27 mouse cellular contexts compared by ENCODE assay signal in genomic region chr2:27086483-27087010, GRCm38 (mm10). TPM values are rescaled to one million over a fixed set of nuclear protein-coding genes. Genes with fewer than 3 reads are reported as not detected.
DNase-seq lines count a peak whose midpoint lies in the region; ATAC-seq and TF ChIP-seq lines count a peak whose summit lies in the region.
"Had no signal": no experiment of that assay in that cellular context is flagged by ENCODE, and none has a peak within 500 bp of the region (broad histone marks: within the 10 kb centered on the region; RNA-seq: fewer than 3 reads in every experiment).

No protein-coding gene starts in this region.

- 86% methylated on average over 4 of the region's 4 CpGs for WGBS in embryonic facial prominence, embryonic 12.5 days
- 87% methylated on average over 4 of the region's 4 CpGs for WGBS in embryonic facial prominence, embryonic 10.5 days
- 80% methylated on average over 4 of the region's 4 CpGs for WGBS in hindbrain, postnatal 0 days
- WGBS in hindbrain, embryonic 14.5 days: 83% methylated on average over 4 of the region's 4 CpGs

- no peak for DNase-seq in embryonic facial prominence, embryonic 10.5 days (ENCODE audit: low spot score)
- peak; percentile 28 for DNase-seq in hindbrain, postnatal 0 days (ENCODE audit: low spot score)
- no peak for DNase-seq in hindbrain, embryonic 14.5 days (ENCODE audit: low spot score)
- peak; percentile 11 for DNase-seq in 416B (ENCODE audit: low read depth)
- DNase-seq in frontal cortex, adult 2 months (ENCODE audit: extremely low spot score in 1 of 2, low spot score in 1 of 2): no peak
- no peak for DNase-seq in kidney, postnatal 4 days
- DNase-seq: adrenal gland, postnatal 25 days; cerebellum, adult 18-20 months; cerebellum, postnatal 14 days; gastrocnemius, postnatal 36 days; kidney, adult 11 months; liver; lung, adult 18-20 months; right cerebral cortex, adult 18-20 months; spleen, adult 18-20 months; thymus, adult 18-20 months; thymus, postnatal 25 days had no signal

- 0 out of 2 replicates have a peak overlapping the region, but pooled peaks have one; percentile 61 for H3K27ac ChIP-seq in embryonic facial prominence, embryonic 12.5 days
- H3K27ac ChIP-seq in embryonic facial prominence, embryonic 10.5 days (replicated peaks): no peak overlapping the region
- H3K27ac ChIP-seq in hindbrain, postnatal 0 days: no peak overlapping the region
- H3K27ac ChIP-seq in hindbrain, embryonic 14.5 days: no peak overlapping the region
- H3K27ac ChIP-seq: hindbrain, embryonic 10.5 days; midbrain, embryonic 15.5 days; stomach, postnatal 0 days had no signal

- H3K9ac ChIP-seq in embryonic facial prominence, embryonic 12.5 days: no peak overlapping the region
- no peak overlapping the region for H3K9ac ChIP-seq in hindbrain, postnatal 0 days (replicated peaks; ENCODE audit: low read length)
- no peak overlapping the region for H3K9ac ChIP-seq in hindbrain, embryonic 14.5 days
- H3K9ac ChIP-seq: midbrain, embryonic 15.5 days had no signal

- H3K27me3 ChIP-seq in embryonic facial prominence, embryonic 12.5 days: no peaks in the 10 kb centered on the region
- no peaks in the 10 kb centered on the region for H3K27me3 ChIP-seq in embryonic facial prominence, embryonic 10.5 days (replicated peaks; ENCODE audit: low read depth, poor library complexity, severe bottlenecking)
- H3K27me3 ChIP-seq in hindbrain, postnatal 0 days (ENCODE audit: insufficient read depth, low read length): no peaks in the 10 kb centered on the region
- H3K27me3 ChIP-seq in hindbrain, embryonic 14.5 days (ENCODE audit: control insufficient read depth, insufficient read depth, low read length): no peaks in the 10 kb centered on the region
- H3K27me3 ChIP-seq: midbrain, embryonic 15.5 days had no signal

- no peak overlapping the region for H3K4me2 ChIP-seq in embryonic facial prominence, embryonic 12.5 days (replicated peaks)
- no peak overlapping the region for H3K4me2 ChIP-seq in hindbrain, postnatal 0 days (ENCODE audit: low read depth, low read length)
- no peak overlapping the region for H3K4me2 ChIP-seq in hindbrain, embryonic 14.5 days (replicated peaks)
- H3K4me2 ChIP-seq: midbrain, embryonic 15.5 days had no signal

- peak; percentile 43 for TF ChIP-seq CTCF in hindbrain, postnatal 0 days (IDR thresholded peaks at IDR 0.05; ENCODE audit: low read depth)

- no peak overlapping the region for H3K4me3 ChIP-seq in embryonic facial prominence, embryonic 12.5 days
- no peak overlapping the region for H3K4me3 ChIP-seq in embryonic facial prominence, embryonic 10.5 days
- no peak overlapping the region for H3K4me3 ChIP-seq in hindbrain, postnatal 0 days (ENCODE audit: low read length)
- no peak overlapping the region for H3K4me3 ChIP-seq in hindbrain, embryonic 14.5 days (replicated peaks; ENCODE audit: low read length)
- H3K4me3 ChIP-seq: gastrocnemius, adult 2 months; hindbrain, embryonic 10.5 days; midbrain, embryonic 15.5 days had no signal

- peaks cover 25% of the 10 kb centered on the region for H3K4me1 ChIP-seq in embryonic facial prominence, embryonic 12.5 days
- H3K4me1 ChIP-seq in embryonic facial prominence, embryonic 10.5 days: peaks cover 54% of the 10 kb centered on the region
- 0 out of 2 replicates have a peak, but pooled peaks cover 6% of the 10 kb centered on the region for H3K4me1 ChIP-seq in hindbrain, postnatal 0 days (ENCODE audit: insufficient read depth, low read length)
- peaks cover 5% of the 10 kb centered on the region for H3K4me1 ChIP-seq in hindbrain, embryonic 14.5 days (replicated peaks; ENCODE audit: control insufficient read depth, insufficient read depth, low read length)
- H3K4me1 ChIP-seq: midbrain, embryonic 15.5 days had no signal

- no peak for ATAC-seq in embryonic facial prominence, embryonic 12.5 days (ENCODE audit: insufficient number of reproducible peaks, insufficient read depth, low FRiP score, low TSS enrichment)
- no peak for ATAC-seq in hindbrain, postnatal 0 days
- ATAC-seq in hindbrain, embryonic 14.5 days (ENCODE audit: low FRiP score): no peak
- ATAC-seq in common myeloid progenitor, adult 5-6 weeks (replicated peaks; ENCODE audit: low read depth, poor library complexity, severe bottlenecking): 0 out of 2 replicates have a peak, but pooled peaks have one; percentile 39
- ATAC-seq: forebrain, embryonic 14.5 days; midbrain, embryonic 15.5 days had no signal

- H3K36me3 ChIP-seq in embryonic facial prominence, embryonic 12.5 days: no peaks in the 10 kb centered on the region
- H3K36me3 ChIP-seq in embryonic facial prominence, embryonic 10.5 days (replicated peaks): no peaks in the 10 kb centered on the region
- no peaks in the 10 kb centered on the region for H3K36me3 ChIP-seq in hindbrain, postnatal 0 days (ENCODE audit: insufficient read depth, low read length)
- H3K36me3 ChIP-seq in hindbrain, embryonic 14.5 days (replicated peaks; ENCODE audit: control insufficient read depth, insufficient read depth): no peaks in the 10 kb centered on the region
- H3K36me3 ChIP-seq: hindbrain, embryonic 10.5 days; midbrain, embryonic 15.5 days had no signal

- no peaks in the 10 kb centered on the region for H3K9me3 ChIP-seq in embryonic facial prominence, embryonic 12.5 days
- H3K9me3 ChIP-seq in embryonic facial prominence, embryonic 10.5 days: no peaks in the 10 kb centered on the region
- H3K9me3 ChIP-seq in hindbrain, postnatal 0 days (ENCODE audit: low read length): no peaks in the 10 kb centered on the region
- no peaks in the 10 kb centered on the region for H3K9me3 ChIP-seq in hindbrain, embryonic 14.5 days (ENCODE audit: control insufficient read depth, low read length)
- H3K9me3 ChIP-seq: hindbrain, embryonic 10.5 days; midbrain, embryonic 15.5 days had no signal

RNA-seq across cellular contexts. Expression of gene Adamtsl2, which starts 7.4 kb away (rescaled TPM):
- polyA plus RNA-seq in embryonic facial prominence, embryonic 12.5 days (2016; fragmentation: Nextera tagmentation; extraction: Ambion mirVana): 4.4 and 6.9 TPM in 2 replicates
- polyA plus RNA-seq in embryonic facial prominence, embryonic 10.5 days (2016; fragmentation: Nextera tagmentation; extraction: Ambion mirVana): 2.1 and 3.0 TPM in 2 replicates
- total RNA-seq in hindbrain, postnatal 0 days (2014; rRNA removed): 8.7 and 9.9 TPM in 2 replicates
- polyA plus RNA-seq in hindbrain, postnatal 0 days (2015; fragmentation: Nextera tagmentation; extraction: Ambion mirVana): 4.4 and 5.3 TPM in 2 replicates
- 9.1 and 10.0 TPM in 2 replicates for polyA plus RNA-seq in hindbrain, embryonic 14.5 days (2014; fragmentation: Nextera tagmentation; extraction: Ambion mirVana)
- not detected in 2 replicates for total RNA-seq in common myeloid progenitor, adult 5-6 weeks (2017)
- polyA plus RNA-seq in frontal cortex, adult 2 months (2012; rRNA removed): 34.9 and 42.6 TPM in 2 replicates
- total RNA-seq: neutrophil, adult 5-6 weeks had no signal

RNA-seq across cellular contexts. Expression of gene Mymk, which starts 14.6 kb away (rescaled TPM):
- polyA plus RNA-seq in embryonic facial prominence, embryonic 12.5 days (2016; fragmentation: Nextera tagmentation; extraction: Ambion mirVana): 8.7 and 12.1 TPM in 2 replicates
- polyA plus RNA-seq in embryonic facial prominence, embryonic 10.5 days (2016; fragmentation: Nextera tagmentation; extraction: Ambion mirVana): 0.17 TPM in 1 of 2 replicates, not detected in the other
- total RNA-seq in hindbrain, postnatal 0 days (2014; rRNA removed): not detected in 2 replicates
- polyA plus RNA-seq in hindbrain, postnatal 0 days (2015; fragmentation: Nextera tagmentation; extraction: Ambion mirVana): 0.19 and 0.30 TPM in 2 replicates
- polyA plus RNA-seq in hindbrain, embryonic 14.5 days (2014; fragmentation: Nextera tagmentation; extraction: Ambion mirVana): 0.32 TPM in 1 of 2 replicates, not detected in the other
- total RNA-seq in common myeloid progenitor, adult 5-6 weeks (2017): not detected in 2 replicates
- polyA plus RNA-seq in frontal cortex, adult 2 months (2012; rRNA removed): 0.65 and 0.74 TPM in 2 replicates
- total RNA-seq: adrenal gland, adult 18-20 months; adrenal gland, postnatal 25 days; neutrophil, adult 5-6 weeks had no signal
- polyA plus RNA-seq: forebrain, embryonic 14.5 days had no signal

RNA-seq across cellular contexts. Expression of gene Fam163b, which starts 55.7 kb away (rescaled TPM):
- polyA plus RNA-seq in embryonic facial prominence, embryonic 12.5 days (2016; fragmentation: Nextera tagmentation; extraction: Ambion mirVana): 0.24 and 0.29 TPM in 2 replicates
- polyA plus RNA-seq in embryonic facial prominence, embryonic 10.5 days (2016; fragmentation: Nextera tagmentation; extraction: Ambion mirVana): 0.06 and 0.10 TPM in 2 replicates
- total RNA-seq in hindbrain, postnatal 0 days (2014; rRNA removed): 7.1 and 8.5 TPM in 2 replicates
- polyA plus RNA-seq in hindbrain, postnatal 0 days (2015; fragmentation: Nextera tagmentation; extraction: Ambion mirVana): 9.6 and 10.3 TPM in 2 replicates
- 7.9 and 9.4 TPM in 2 replicates for polyA plus RNA-seq in hindbrain, embryonic 14.5 days (2014; fragmentation: Nextera tagmentation; extraction: Ambion mirVana)
- total RNA-seq in common myeloid progenitor, adult 5-6 weeks (2017): not detected in 2 replicates
- 213 and 219 TPM in 2 replicates for polyA plus RNA-seq in frontal cortex, adult 2 months (2012; rRNA removed)
- total RNA-seq: gastrocnemius, adult 2 months; gastrocnemius, postnatal 36 days; neutrophil, adult 5-6 weeks had no signal
- polyA plus RNA-seq: kidney, embryonic 14.5 days had no signal

RNA-seq across cellular contexts. Expression of gene Slc2a6, which starts 58.7 kb away (rescaled TPM):
- polyA plus RNA-seq in embryonic facial prominence, embryonic 12.5 days (2016; fragmentation: Nextera tagmentation; extraction: Ambion mirVana): 1.0 and 1.9 TPM in 2 replicates
- polyA plus RNA-seq in embryonic facial prominence, embryonic 10.5 days (2016; fragmentation: Nextera tagmentation; extraction: Ambion mirVana): 1.4 and 2.3 TPM in 2 replicates
- total RNA-seq in hindbrain, postnatal 0 days (2014; rRNA removed): 29.2 and 30.9 TPM in 2 replicates
- polyA plus RNA-seq in hindbrain, postnatal 0 days (2015; fragmentation: Nextera tagmentation; extraction: Ambion mirVana): 16.7 and 19.2 TPM in 2 replicates
- 10.1 and 10.8 TPM in 2 replicates for polyA plus RNA-seq in hindbrain, embryonic 14.5 days (2014; fragmentation: Nextera tagmentation; extraction: Ambion mirVana)
- 2.5 and 5.7 TPM in 2 replicates for total RNA-seq in common myeloid progenitor, adult 5-6 weeks (2017)
- polyA plus RNA-seq in frontal cortex, adult 2 months (2012; rRNA removed): 35.2 and 39.0 TPM in 2 replicates
- total RNA-seq: gastrocnemius, adult 2 months; gastrocnemius, postnatal 36 days had no signal

Comparison
In these comparisons a context has a peak if more than half of its experiments do, and no peak if none do; other contexts are left out.
1. DNase-seq: peak in hindbrain, postnatal 0 days (single experiment) and 416B (single experiment); none in embryonic facial prominence, embryonic 10.5 days (single experiment), hindbrain, embryonic 14.5 days (single experiment), frontal cortex, adult 2 months (0 of 2) and kidney, postnatal 4 days (0 of 2).
2. RNA of gene Fam163b, which starts 55.7 kb away (polyA plus RNA-seq): 213 to 219 TPM in frontal cortex, adult 2 months; 9.6 to 10.3 TPM in hindbrain, postnatal 0 days, 7.9 to 9.4 TPM in hindbrain, embryonic 14.5 days, 0.24 to 0.29 TPM in embryonic facial prominence, embryonic 12.5 days and 0.06 to 0.10 TPM in embryonic facial prominence, embryonic 10.5 days; every median in the first group is over 10 times any median in the second.